Mouse (Mus musculus) forebrain, embryonic 12.5 days (tissue): ENCODE data around the gene Uty. TPM values are rescaled to one million over a fixed set of nuclear protein-coding genes. Genes with fewer than 3 reads are reported as not detected.

Source experiments
- ATAC-seq: fragments of 200-750 bp; cut with Nextera tagmentation; 2 replicates; pipeline ENCODE4 v1.8.0; 2017; ENCODE audit warnings: moderate TSS enrichment; ENCODE audit not compliant: low FRiP score
- H3K27ac ChIP-seq: fragments of 300-500 bp; sonication (generic); 2 replicates; pipeline ENCODE4 v1.5.1; 2016; ENCODE audit warnings: mild to moderate bottlenecking
- H3K27me3 ChIP-seq: fragments of 300-500 bp; sonication (generic); 2 replicates; pipeline ENCODE4 v1.6.1; 2016; ENCODE audit warnings: mild to moderate bottlenecking
- H3K36me3 ChIP-seq: fragments of 300-500 bp; sonication (generic); replicated peaks from 2 replicates; pipeline ENCODE4 v1.6.1; 2016; ENCODE audit warnings: mild to moderate bottlenecking
- H3K4me1 ChIP-seq: fragments of 300-500 bp; sonication (generic); 2 replicates; pipeline ENCODE4 v1.6.1; 2016
- H3K4me2 ChIP-seq: fragments of 300-500 bp; sonication (generic); 2 replicates; pipeline ENCODE4 v1.6.1; 2016; ENCODE audit warnings: mild to moderate bottlenecking, moderate library complexity
- H3K4me3 ChIP-seq: fragments of 300-500 bp; sonication (generic); replicated peaks from 2 replicates; pipeline ENCODE4 v1.5.1; 2016; ENCODE audit warnings: mild to moderate bottlenecking
- H3K9ac ChIP-seq: fragments of 300-500 bp; sonication (generic); 2 replicates; pipeline ENCODE4 v1.6.1; 2016; ENCODE audit warnings: mild to moderate bottlenecking
- H3K9me3 ChIP-seq: fragments of 300-500 bp; sonication (generic); 2 replicates; pipeline ENCODE4 v1.6.1; 2016
- WGBS: fragments of 180-500 bp; shearing (Covaris S2); methylation state at CpG from one replicate; pipeline ENCODE4 v1.1.7; 2016; 5-methylcytosine and 5-hydroxymethylcytosine counted together
- polyA plus RNA-seq: library from polyadenylated mRNA; unstranded; fragments of >200 nt; fragmentation: Nextera tagmentation; extraction: Ambion mirVana; gene quantifications from 2 replicates; pipeline ENCODE4 v1.2.1, GENCODE M21; 2016

Uty gene
- 17.4 and 18.2 TPM in 2 replicates for polyA plus RNA-seq

DNA sequence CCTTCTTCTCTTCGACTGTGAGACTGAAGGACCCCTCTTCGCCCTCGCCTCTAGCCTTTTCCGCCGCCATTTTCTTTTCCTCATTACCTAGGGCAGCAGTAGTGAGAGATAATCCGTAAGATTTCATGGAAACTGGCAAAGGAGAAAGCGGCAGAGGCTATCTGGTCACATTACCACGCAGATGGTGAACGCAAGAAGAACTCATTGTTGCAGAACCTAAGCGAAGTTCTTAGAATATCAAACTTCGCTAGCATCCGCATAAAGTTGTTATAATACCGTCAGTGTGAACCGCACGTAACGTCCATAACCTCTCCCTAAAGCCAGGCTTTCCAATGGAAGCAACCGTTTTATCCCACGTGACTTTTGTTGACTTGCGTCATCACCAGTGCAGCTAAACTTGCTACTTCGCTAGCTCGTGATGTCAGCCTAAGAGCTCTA is at the start of gene Uty:
Gene Uty (minus strand): TSS at position 334 of the 438 bp plus-strand sequence.
- Histone ChIP-seq H3K36me3 (no peaks in the 10 kb centered on the region), H3K9me3 (no peaks in the 10 kb centered on the region), H3K27me3 (no peaks in the 10 kb centered on the region), H3K9ac (peak within 1 kb of the TSS; percentile 25; the same call in 1 of the 2 replicates), H3K27ac (peak within 1 kb of the TSS; percentile 46; the same call in 1 of the 2 replicates), H3K4me1 (no peaks in the 10 kb centered on the region), H3K4me2 (peak within 1 kb of the TSS; percentile 39), H3K4me3 (peak within 1 kb of the TSS; percentile 41)
- WGBS, result 0% methylated on average over 21 of the region's 21 CpGs
- ATAC-seq, result peak; percentile 99

- H3K27ac ChIP-seq, result no peak overlapping the region
- ATAC-seq, result no peak
- no peaks in the 10 kb centered on the region for H3K9me3 ChIP-seq
- H3K4me2 ChIP-seq, result no peak overlapping the region
- no peaks in the 10 kb centered on the region for H3K4me1 ChIP-seq
- H3K9ac ChIP-seq, result no peak overlapping the region
- no peak overlapping the region for H3K4me3 ChIP-seq
- no peaks in the 10 kb centered on the region for H3K27me3 ChIP-seq
- no peaks in the 10 kb centered on the region for H3K36me3 ChIP-seq
These were observed 48.1 kb upstream of the Uty start for GRCm38 (mm10) chrY:1293708-1294107.

GRCm38 (mm10) chrY:1286171-1286795 is 40.7 kb upstream of the Uty start, which contains the start of gene Ddx3y:
Gene Ddx3y (minus strand): TSS chrY:1286629.
- Histone ChIP-seq H3K27ac (no peak within 1 kb of the TSS), H3K9ac (0 out of 2 replicates have a peak within 1 kb of the TSS, but pooled peaks have one; percentile 25), H3K27me3 (no peaks in the 10 kb centered on the region), H3K4me3 (peak within 1 kb of the TSS; percentile 39), H3K4me2 (peak within 1 kb of the TSS; percentile 40), H3K36me3 (no peaks in the 10 kb centered on the region), H3K9me3 (no peaks in the 10 kb centered on the region), H3K4me1 (no peaks in the 10 kb centered on the region)
- WGBS, result 3% methylated on average over 30 of the region's 31 CpGs
- peak; percentile 95 for ATAC-seq

DNA sequence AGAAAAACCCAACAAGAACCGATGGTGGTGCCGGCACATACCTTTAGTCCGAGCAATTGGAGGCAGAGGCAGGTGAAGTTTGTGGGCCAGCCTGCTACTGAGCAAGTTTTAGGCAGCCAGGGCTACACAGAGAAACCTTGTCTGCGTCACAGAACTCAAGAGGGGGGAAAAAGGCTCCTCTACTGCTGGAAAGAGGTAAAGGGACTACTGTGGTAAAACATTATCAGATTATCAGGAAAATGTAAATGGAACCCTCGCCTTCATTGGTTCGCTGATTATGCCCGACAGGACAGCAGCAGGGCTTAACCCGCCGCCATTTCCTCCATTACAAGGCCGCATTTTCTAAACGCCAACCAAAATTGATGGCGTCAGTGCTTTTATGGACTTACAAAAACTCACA is 40.2 kb upstream of the Uty start:
- Histone ChIP-seq H3K4me2 (peak overlapping the region; percentile 40), H3K9ac (0 out of 2 replicates have a peak overlapping the region, but pooled peaks have one; percentile 25), H3K4me1 (no peaks in the 10 kb centered on the region), H3K4me3 (peak overlapping the region; percentile 39), H3K27me3 (no peaks in the 10 kb centered on the region), H3K9me3 (no peaks in the 10 kb centered on the region), H3K36me3 (no peaks in the 10 kb centered on the region), H3K27ac (no peak overlapping the region)
- peak; percentile 57; the same call in 1 of the 2 replicates for ATAC-seq
- WGBS, result 7% methylated on average over 6 of the region's 12 CpGs

DNA sequence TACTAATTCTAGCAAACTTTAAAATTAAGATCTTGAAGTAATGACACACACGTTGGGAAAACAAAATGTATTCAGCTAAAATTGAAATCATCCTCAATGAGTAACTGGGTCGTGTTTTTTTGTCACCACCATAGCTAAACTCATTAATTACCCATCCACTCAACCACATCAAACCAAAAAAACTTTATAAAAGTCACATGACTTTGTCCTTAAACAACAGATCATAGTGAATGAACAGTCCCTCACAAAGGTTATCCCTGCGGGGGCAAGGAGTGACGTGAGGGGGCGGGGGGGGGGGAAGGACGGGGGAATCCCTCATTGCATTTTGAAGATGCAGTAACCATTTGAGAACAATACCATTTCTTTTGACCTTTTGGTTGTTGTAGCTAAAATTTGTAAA is 558 bp upstream of the Uty start:
- no peaks in the 10 kb centered on the region for H3K36me3 ChIP-seq
- H3K4me2 ChIP-seq, result no peak overlapping the region
- H3K9ac ChIP-seq, result no peak overlapping the region
- no peaks in the 10 kb centered on the region for H3K27me3 ChIP-seq
- H3K4me3 ChIP-seq, result no peak overlapping the region
- 52% methylated on average over 5 of the region's 6 CpGs for WGBS
- no peak overlapping the region for H3K27ac ChIP-seq
- no peak for ATAC-seq
- no peaks in the 10 kb centered on the region for H3K9me3 ChIP-seq
- H3K4me1 ChIP-seq, result no peaks in the 10 kb centered on the region

- no peak for ATAC-seq
- Histone ChIP-seq H3K4me1 (no peaks in the 10 kb centered on the region), H3K27me3 (no peaks in the 10 kb centered on the region), H3K9me3 (no peaks in the 10 kb centered on the region), H3K4me2 (peak overlapping the region; percentile 39), H3K4me3 (peak overlapping the region; percentile 41), H3K36me3 (no peaks in the 10 kb centered on the region), H3K27ac (peak overlapping the region; percentile 46; the same call in 1 of the 2 replicates), H3K9ac (peak overlapping the region; percentile 25; the same call in 1 of the 2 replicates)
- WGBS, result 0% methylated on average over 9 of the region's 9 CpGs
These were observed 619 bp downstream of the Uty start for GRCm38 (mm10) chrY:1244940-1245339.

GRCm38 (mm10) chrY:1244421-1244820 is 1.1 kb downstream of the Uty start:
- Histone ChIP-seq H3K4me1 (no peaks in the 10 kb centered on the region), H3K27me3 (no peaks in the 10 kb centered on the region), H3K9me3 (no peaks in the 10 kb centered on the region), H3K9ac (no peak overlapping the region), H3K4me3 (peak overlapping the region; percentile 41), H3K27ac (no peak overlapping the region), H3K4me2 (peak overlapping the region; percentile 39), H3K36me3 (no peaks in the 10 kb centered on the region)
- WGBS, result 68% methylated on average over 5 of the region's 5 CpGs
- no peak for ATAC-seq

DNA sequence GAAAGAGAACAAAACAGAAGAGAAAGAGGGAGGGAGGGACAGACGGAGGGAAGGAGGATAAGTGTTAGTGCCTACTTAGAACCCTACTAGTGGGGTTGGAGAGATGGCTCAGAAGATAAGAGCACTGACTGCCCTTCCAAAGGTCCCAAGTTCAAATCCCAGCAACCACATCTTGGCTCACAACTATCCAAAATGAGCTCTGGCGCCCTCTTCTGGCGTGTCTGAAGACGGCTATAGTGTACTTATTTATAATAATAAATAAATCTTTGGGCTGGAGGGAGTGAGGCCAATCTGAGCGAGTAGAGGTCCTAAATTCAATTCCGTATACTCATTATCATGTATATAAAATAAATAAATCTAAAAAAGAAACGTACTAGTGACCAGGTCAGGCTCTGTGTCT is 25.6 kb downstream of the Uty start:
- no peaks in the 10 kb centered on the region for H3K9me3 ChIP-seq

DNA sequence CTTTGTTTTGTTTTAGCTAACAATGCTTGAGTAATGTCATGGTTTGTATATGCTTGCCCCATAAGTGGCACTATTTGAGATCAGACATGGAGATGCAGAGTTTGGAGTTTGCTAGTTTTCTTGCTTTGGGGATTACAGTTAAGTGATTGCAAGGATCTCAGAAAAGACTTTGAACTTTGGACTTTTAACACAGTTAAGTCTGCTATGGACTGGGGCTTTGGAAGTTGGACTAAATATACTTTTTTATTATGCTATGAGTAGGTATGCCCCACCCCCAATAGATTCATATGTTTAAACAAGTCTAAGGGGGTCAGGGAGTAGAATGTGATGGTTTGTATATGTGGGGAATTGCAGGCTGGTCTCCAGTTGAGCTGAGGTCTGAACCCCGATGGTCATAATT is 67.1 kb downstream of the Uty start:
- Histone ChIP-seq H3K9me3 (no peaks in the 10 kb centered on the region), H3K27me3 (no peaks in the 10 kb centered on the region), H3K4me3 (no peak overlapping the region), H3K9ac (no peak overlapping the region), H3K27ac (no peak overlapping the region), H3K4me2 (no peak overlapping the region), H3K36me3 (no peaks in the 10 kb centered on the region), H3K4me1 (no peaks in the 10 kb centered on the region)
- no CpG with 5 or more reads among the region's 1 CpGs for WGBS
- ATAC-seq, result no peak

More for the DNA sequence above, 25.6 kb downstream of the Uty start:
- Histone ChIP-seq H3K4me1 (no peaks in the 10 kb centered on the region), H3K27ac (no peak overlapping the region), H3K4me3 (no peak overlapping the region), H3K36me3 (no peaks in the 10 kb centered on the region), H3K27me3 (no peaks in the 10 kb centered on the region), H3K4me2 (no peak overlapping the region), H3K9ac (no peak overlapping the region)
- WGBS, result 77% methylated on average over 7 of the region's 7 CpGs
- ATAC-seq, result no peak

DNA sequence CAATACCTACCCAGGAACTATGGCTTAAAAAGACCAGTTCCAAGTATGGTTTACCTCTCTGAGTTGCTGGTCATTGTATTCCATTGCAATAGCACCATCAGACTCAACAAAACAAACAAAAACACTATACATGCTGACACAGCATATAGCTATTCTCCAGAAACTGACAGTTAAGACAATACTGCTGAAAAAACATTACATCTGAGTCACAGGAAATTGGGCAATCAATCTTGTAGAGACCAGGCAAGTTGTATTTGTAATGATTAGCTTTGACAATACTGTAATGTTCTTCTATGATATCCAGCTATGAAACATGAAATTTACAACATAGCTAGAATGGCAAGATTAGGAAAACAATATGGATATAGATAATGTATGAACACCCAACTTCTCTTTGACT is 82.5 kb downstream of the Uty start:
- Histone ChIP-seq H3K4me3 (no peak overlapping the region), H3K4me1 (no peaks in the 10 kb centered on the region), H3K9me3 (no peaks in the 10 kb centered on the region), H3K4me2 (no peak overlapping the region), H3K9ac (no peak overlapping the region), H3K27ac (no peak overlapping the region), H3K27me3 (no peaks in the 10 kb centered on the region), H3K36me3 (no peaks in the 10 kb centered on the region)
- no peak for ATAC-seq

DNA sequence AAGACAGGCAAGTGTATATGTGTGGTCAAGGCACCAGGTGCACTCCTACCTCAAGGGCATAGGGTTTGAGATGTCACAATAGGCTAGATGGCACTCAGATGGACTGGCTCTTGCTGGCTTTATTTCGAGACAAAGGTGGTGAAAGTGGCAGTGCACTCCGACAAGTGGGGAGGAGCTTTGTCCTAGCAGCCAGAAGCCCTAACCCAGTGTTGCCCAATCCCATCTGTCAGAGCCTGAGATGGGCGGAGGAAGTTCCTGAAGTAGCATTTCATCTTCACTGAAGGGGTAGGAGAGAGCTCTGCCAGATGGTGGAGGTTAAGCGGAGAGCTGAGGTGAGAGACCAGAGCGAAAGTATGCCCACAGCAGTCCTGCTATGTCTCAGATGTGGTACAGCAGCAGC is 129.4 kb downstream of the Uty start:
- WGBS, result 76% methylated on average over 5 of the region's 5 CpGs
- Histone ChIP-seq H3K4me2 (no peak overlapping the region), H3K4me1 (no peaks in the 10 kb centered on the region), H3K36me3 (no peaks in the 10 kb centered on the region), H3K4me3 (no peak overlapping the region), H3K27me3 (no peaks in the 10 kb centered on the region), H3K9ac (no peak overlapping the region), H3K27ac (no peak overlapping the region), H3K9me3 (no peaks in the 10 kb centered on the region)
- no peak for ATAC-seq

GRCm38 (mm10) chrY:1114016-1114415 is 131.5 kb downstream of the Uty start:
- 0% methylated on average over 1 of the region's 2 CpGs for WGBS
- ATAC-seq, result peak; percentile 85; the same call in 1 of the 2 replicates
- Histone ChIP-seq H3K27me3 (no peaks in the 10 kb centered on the region), H3K27ac (no peak overlapping the region), H3K36me3 (no peaks in the 10 kb centered on the region), H3K9ac (no peak overlapping the region), H3K4me2 (no peak overlapping the region), H3K4me3 (no peak overlapping the region), H3K9me3 (no peaks in the 10 kb centered on the region), H3K4me1 (no peaks in the 10 kb centered on the region)
